Mouse (Mus musculus) CD4-positive helper T cell, adult 2 months (primary cell): ENCODE data around the gene Man2a2.

Experiments used
- DNase-seq: peaks from one replicate; pipeline ENCODE4 v3.0.0-alpha.2; 2012; ENCODE audit warnings: low read depth, missing footprints, low spot score

Man2a2 gene

GRCm38 (mm10) chr7:80371041-80371751 lies at the start of gene Man2a2:
Gene Man2a2, minus strand, starts transcription at chr7:80371375.
- DNase-seq: peak; percentile 83

GRCm38 (mm10) chr7:80420586-80420985 lies 49.4 kb upstream of the Man2a2 start:
- DNase-seq: no peak

DNA sequence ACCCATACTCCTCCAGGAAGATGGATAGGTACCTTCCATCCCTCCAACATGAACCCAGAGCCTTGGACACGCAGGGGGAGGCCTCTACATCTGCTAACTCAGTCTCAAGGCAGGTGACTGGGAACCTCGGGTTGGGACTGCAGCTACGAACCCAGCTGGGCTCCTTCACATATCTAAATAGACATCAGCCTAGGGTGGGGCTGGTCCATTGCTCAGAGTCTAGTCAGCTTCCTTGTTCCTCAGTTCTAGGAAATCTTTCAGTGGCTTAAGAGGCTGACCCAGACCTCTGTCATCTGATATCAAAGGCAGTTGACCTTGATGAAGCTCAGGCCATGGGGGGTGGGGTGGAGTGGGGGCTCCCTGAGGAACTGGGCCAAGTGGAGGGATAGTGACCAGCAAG lies 48.1 kb upstream of the Man2a2 start:
- DNase-seq: no peak

DNA sequence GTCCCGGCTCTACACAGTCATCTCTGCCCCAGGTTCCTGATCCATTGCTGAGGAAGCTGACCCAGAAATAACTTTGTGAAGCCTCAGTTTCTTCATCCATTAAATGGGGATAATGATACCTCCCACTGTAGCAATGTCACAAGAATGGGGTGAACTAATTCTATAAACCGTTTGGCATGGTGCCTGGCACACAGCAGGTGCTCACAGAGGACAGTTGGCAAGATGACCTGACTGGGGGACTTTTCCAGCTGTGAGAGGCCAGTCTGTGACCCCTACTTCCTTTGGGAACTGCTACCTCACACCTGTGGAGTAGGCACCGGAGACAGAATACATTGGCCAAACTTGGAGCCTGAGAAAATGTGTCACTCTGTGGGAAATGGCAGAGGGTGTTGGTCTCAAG lies 46.9 kb upstream of the Man2a2 start:
- DNase-seq: no peak

- DNase-seq: no peak
These were observed 46.4 kb upstream of the Man2a2 start for GRCm38 (mm10) chr7:80417601-80418000.

- DNase-seq: peak; percentile 83
These were observed 45.8 kb upstream of the Man2a2 start for GRCm38 (mm10) chr7:80416969-80417368.

DNA sequence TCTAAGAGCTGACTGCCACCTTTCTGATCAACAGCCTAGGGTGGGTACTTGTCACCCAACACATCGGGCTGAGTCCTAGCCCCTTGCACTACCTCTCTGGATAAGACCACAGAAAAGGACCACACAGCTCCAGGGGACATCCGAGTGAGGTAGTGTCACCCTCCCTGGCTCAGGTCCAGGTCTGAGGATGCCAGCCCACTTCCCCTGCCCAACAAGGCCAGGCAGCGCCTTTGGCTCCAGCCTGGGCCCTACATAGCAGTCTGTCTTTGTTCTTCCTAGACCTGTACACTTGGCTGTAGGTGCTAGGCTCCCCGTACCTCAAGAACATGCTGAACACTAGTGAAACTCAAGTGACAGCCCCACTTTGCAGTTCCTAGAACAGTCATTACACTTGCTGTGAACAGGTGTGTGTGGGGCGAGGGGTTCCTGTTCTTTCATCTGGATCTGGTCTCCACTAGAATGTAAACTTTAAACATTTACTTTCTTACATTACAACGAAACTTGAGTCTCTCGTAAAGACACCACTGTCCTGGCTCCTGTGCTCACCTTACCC lies 43.2 kb upstream of the Man2a2 start:
- peak; percentile 29 for DNase-seq

DNA sequence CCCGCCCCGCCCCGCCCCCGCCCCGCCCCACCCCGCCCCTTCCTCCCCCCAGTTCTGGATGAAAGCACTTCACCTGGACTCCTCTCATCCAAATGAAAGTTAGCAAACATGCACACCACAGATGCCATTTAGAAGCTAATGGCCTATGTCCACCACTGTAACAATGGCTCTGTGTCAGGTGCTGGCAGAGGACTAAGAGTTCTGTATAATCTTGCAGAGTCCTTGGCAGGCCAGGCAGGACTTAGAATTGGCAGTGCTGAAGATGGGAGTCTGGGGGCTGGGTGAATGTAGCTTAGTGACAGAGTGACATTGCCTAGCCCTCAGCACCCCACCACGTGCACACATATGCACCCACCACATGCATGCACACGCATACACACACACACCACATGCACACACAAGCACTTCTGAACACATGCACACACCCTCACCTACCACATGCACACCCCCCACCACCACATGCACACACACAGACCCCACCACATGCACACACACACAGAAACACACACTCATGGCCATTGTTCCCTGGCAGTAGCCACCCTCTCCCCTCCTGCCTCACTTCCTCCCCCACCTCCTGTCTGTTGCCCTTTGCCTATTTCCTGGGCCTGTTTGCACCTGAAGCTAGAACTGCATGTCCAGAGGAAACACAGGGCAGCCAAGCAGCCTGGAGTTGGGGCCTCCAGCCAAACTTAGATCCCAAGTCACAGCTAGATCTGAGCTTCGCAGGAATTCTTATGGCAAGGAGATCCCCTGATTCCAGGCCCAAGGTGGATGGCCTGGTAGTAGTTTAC lies 42.5 kb upstream of the Man2a2 start:
- DNase-seq: peak; percentile 25

GRCm38 (mm10) chr7:80412781-80413180 lies 41.6 kb upstream of the Man2a2 start:
- no peak for DNase-seq

DNA sequence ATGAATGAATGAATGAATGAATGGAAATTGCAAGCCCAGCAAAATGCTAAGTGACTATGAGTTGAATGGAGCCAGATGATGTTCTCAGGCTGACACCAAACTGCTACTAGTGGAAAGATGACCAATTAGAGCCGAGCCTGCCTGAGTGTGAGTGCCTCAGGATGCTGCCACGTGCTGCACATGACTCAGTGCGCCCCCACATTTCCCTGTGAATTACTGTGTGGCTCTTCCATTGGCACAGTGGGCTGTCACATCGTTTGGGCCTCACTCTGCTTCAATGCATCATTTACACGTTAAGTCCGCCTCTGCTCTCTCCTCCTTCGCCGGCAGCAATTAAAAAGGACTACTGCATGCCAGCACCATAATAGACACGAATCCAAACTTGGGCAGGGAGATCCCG lies 41.1 kb upstream of the Man2a2 start:
- DNase-seq: no peak

DNA sequence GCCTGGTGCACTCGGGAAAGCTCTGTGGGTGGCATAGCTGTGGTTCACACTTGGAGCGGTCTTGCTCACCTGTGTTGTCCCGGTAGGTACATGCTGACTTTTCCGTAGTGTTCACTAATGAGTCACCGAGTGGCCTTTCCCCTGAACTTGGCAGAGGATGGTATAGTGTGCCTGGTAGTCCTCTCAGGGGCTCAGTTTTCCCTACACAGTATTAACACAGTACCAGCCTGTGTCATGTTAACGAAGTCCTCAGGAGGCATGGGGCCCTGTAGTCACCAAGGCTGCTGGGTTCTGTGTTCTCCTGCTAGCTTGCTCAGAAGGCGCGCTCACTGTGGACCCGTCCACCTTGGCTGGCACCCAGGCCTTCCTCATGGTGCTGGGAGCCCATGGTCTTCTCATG lies 39.2 kb upstream of the Man2a2 start:
- no peak for DNase-seq

- DNase-seq: no peak
These were observed 36.5 kb upstream of the Man2a2 start for GRCm38 (mm10) chr7:80407712-80408111.

GRCm38 (mm10) chr7:80406186-80406585 lies 35.0 kb upstream of the Man2a2 start:
- peak; percentile 65 for DNase-seq

DNA sequence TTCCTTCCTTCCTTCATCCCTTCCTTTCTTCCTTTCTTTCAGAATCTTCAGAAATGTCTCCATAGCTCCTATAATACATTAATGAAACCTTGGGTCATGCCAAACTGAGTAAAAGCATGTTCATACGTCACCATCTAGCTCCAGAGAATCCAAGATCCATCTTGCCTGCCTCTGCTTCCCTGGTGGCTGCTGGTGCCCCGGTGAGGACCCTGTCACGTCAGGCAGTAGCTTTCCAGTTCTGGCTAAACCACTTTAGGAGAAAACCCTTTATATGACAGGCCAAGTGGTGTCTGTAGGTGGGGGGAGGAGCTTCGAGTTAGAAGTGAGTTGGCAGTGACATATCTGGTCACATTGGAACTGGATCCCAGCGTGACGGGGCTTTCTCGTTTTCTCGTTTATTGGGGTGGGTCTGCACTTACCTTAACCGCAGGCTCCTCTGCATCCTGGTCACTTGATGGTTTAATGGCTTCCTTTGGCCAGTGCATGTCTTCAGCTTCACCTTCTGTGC lies 34.1 kb upstream of the Man2a2 start, which contains the start of gene Furin:
TSS of gene Furin (minus strand) at position 249 of the 508 bp plus-strand sequence.
- peak; percentile 70 for DNase-seq

DNA sequence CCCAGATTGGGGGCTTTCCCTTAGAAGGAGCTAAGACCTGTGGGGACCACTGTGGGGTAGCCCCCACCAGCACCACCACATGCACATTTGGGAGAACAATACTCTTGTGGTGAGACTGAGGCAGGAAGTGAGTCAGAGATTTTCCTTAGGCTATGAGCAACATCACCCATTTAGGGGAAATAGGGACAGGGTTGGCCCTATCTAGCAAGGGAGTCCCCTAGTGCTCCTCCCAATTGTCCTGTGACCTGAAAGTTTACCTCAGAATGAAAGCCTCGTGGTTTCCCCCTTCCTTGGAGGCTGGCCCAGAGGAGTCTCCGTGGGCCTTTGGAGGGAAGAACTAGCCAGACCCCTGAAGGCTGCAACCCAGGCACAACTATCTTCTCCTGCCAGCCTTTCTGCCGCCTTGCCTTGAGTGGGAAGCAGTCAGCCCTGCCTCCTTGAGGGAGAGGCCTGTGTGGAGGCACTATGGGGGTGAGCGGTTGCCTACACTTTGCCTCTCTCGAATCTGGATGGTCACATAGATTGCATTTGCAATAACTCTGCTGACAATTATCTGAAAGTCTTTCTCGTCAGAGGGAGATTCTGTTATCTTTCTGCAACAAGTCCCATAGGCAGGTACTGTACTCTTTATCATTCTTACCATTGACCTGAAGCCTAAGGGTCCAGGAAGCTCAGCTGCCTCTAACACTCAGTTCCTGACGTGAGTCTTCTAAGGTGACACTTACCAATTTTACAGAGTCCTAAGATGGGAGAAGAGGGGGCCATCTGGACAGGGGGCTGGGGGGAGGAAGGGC lies 33.1 kb upstream of the Man2a2 start:
- peak; percentile 86 for DNase-seq

DNA sequence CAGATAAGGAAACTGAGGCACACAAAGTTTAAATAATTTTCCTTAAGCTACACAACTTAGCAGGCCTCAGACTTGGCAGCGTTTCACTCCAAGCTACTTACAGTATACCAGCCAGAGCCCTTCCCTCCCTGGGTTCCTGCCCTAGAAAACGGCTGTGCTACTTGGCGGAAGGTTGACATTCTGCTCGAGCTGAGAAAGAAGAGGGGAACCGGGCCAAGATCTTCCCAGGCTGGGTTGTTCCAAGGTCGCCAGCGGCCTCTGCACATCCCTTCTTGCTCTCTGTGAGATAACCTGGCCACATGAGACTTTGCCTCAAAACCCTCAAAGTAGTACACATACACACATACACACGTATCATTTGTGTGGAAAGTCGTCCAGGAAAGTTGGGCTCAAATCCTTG lies 32.4 kb upstream of the Man2a2 start:
- DNase-seq: peak; percentile 38

DNA sequence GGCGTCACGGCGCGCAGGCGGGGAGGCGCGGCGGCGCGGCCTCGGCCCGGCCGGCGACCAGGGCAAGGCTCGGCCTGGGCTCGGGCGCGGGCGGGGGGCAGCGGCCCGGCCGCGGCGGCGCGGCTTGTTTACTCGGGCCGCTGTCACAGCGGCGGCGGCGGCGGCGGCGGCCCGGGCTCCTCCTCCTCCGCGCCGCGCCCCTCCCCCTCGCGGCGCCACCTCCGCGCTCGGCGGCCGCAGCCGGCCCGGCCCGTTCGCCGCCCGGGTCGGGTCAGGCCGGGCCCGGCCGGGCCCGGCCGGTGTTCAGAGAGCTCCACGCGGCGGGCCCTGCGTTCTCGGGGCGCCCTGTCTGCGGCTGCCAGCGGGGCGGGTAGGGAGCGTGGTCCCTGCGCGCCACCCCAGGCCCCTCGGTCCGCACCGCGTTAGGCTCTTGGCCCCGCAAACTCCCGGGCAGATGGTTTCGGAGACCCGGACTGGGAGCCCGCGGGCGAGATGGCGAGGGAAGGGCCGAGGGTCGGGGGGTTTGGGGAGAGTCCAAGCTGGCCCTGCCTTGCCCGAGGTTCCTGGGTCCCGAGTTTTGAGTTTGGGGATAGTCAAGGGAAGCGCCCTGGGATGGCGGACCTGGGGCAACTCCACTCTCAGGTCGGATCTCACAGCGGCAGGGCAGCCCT lies 31.6 kb upstream of the Man2a2 start:
- DNase-seq: peak; percentile 72

GRCm38 (mm10) chr7:80401860-80402641 lies 30.9 kb upstream of the Man2a2 start:
- peak; percentile 59 for DNase-seq

GRCm38 (mm10) chr7:80401041-80401859 lies 30.1 kb upstream of the Man2a2 start:
- peak; percentile 35 for DNase-seq
